Mouse (Mus musculus) adrenal gland, postnatal 14 days (tissue): ENCODE data around the gene Oasl2. TPM values are rescaled to one million over a fixed set of nuclear protein-coding genes. Genes with fewer than 3 reads are reported as not detected.
"Not testable (repeated sequence)": the region's sequence is repeated elsewhere in the genome, so short reads cannot be mapped to it uniquely, and the experiment has no call there.

Source experiments
- DNase-seq: peaks from one replicate; pipeline ENCODE4 v3.0.0; 2021; ENCODE audit warnings: mixed read lengths
- total RNA-seq: library from RNA; stranded (reverse); gene quantifications from 2 replicates; pipeline ENCODE4 v1.2.3, GENCODE M21; 2021

Gene Oasl2
- total RNA-seq, 1 experiment from 2014 or later, result 6.5 TPM

DNA sequence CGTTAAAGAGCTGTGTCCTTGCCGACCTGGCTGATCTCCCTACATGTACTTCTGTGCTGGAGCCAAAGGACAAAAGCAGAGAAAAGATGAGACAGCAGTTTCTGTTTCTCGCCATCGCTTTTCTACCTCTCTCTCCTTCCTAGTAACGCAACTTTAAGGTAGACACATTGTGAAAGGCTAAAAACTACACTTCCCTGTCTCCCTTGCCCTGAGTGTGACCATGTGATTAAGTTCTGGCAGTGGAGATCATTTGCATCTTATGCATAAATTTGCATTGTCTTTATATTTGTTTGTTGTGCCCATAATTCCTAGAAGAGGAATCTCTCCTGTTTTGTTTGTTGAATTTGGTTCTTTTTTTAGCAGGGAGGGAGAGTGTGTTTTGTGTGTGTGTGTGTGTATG lies 19.1 kb downstream of the Oasl2 start:
- DNase-seq, result peak; percentile 12

DNA sequence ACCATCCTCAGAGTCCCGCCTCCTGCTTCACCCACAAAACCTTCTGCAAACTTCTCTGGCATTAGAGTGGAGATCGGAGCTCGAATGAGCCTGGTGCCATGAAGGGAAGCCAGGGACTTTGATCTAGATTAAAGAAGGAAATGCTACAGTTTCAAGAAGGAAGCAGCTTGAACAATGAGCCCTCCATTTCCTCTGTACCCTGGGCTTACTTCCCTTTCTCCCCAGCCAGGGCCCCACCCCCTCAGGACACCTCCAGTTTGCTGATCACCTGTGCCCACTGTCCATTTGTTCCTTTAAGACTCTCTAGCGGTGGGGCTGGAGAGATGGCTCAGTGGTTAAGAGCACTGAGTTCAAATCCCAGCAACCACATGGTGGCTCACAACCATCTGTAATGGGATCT lies 20.0 kb downstream of the Oasl2 start:
- no peak for DNase-seq

DNA sequence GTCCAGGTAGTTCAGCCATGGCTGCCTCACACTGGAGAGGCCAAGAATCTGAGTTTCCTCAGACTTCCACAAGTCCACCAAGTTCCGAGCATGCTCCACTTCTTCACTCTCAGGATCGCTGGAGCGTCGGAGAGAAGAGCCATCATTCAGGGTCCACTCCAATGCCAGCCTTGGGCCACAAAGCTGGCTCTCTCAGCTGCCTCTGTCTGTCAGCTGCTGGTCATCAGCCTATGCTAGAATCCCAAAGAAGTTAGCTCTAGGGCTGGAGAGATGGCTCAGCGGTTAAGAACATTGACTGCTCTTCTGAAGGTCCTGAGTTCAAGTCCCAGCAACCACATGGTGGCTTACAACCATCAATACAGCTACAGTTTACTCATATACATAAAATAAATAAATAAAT lies 20.6 kb downstream of the Oasl2 start:
- not testable (repeated sequence) for DNase-seq

DNA sequence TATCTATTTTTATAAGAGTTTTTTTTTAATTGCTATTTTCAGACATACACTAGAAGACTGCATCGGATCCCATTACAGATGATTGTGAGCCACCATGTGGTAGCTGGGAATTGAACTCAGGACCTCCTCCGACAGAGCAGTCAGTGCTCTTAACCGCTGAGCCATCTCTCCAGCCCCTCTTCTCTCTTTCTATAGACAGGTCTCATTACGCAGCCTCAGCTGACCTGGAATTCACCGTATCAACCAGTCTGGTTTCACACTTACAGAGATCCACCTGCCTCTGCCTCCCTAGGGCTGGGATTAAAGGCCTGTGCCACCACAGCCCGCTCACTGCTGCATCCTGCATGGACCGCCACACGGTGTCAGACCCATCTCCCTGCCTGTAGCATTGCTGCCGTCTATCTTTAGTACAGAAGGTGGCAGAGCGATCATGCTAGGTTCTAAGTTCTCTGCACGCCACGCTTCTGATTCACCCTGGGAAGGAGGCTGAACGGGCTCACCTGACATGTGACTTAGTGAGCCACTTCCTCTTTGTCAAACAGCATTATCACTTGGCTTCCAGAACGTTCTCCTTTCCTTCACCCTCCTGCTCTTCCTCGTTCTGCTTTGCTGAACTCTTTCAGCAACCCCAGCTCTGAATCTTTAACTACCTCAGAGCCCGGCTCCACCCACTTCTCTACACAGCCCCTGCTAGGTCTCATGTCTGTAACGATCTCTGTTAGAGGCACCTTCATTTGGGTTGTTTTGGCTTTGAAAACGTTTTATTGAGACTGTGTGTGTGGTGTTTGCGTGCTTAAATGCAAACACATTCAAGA lies 25.0 kb downstream of the Oasl2 start:
- peak; percentile 11 for DNase-seq

DNA sequence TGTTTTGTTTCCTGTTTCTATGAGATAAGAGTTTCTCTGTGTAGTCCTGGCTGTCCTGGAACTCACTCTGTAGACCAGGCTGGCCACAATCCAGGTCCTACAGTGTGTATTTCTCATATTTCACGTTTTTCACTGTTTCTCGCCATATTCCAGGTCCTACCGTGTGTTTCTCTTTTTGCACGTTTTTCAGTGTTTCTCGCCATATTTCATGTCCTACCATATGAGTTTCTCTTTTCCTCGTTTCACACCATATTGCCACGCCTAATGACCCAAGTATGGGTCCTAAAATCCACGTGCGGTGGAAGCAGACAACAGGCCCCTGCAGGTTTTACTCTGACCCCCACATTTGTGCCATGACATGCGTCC lies 25.6 kb downstream of the Oasl2 start:
- DNase-seq, result no peak

DNA sequence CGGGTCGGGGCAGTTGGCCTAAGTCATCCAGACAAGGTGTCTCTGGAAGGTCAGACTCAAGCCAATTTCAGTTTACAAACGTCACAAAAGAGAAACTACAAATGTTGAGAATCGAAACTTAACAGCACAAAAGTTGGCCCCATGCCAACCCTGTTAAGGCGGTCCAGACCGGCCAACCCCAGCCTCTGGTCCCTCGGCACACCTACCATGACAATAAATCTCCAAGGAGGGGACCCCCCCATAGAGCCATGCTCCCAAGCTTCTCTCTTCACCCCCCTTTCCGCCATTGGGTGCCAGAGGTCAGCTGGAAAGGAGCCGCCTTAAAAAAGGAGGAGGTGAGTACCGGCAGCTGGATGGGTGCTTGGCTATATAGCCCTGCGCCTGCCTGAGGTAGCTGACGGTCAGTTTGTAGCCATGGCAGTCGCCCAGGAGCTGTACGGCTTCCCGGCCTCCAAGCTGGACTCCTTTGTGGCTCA lies 26.3 kb downstream of the Oasl2 start, which contains the start of gene Oasl1:
Oasl1 (plus strand) TSS at position 243 of the 476 bp plus-strand sequence.
- peak; percentile 62 for DNase-seq

DNA sequence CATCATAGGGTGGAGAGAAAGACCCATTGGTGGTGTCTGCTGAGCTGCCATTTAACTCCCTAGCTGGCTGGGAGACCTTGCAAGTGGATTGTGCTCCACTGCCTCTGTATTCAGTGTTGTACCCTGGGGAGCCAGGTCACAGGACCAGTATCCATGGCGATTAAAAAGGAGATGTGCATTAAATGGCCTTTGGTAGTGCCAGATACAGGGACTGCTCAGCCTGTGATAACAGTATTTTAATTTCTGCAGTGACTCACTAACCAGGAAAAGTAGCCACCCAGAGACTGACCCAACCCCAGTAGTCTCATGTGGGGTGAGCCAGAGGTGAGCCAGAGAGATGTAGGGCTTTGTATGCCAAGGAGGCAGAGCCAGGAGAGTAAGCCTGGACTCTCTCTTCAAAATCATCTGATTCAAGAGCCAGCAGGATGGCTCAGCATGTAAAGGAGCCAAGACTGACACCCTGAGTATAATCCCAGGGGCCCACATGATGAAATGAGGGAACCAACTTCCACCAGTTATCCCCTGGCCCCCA lies 29.5 kb downstream of the Oasl2 start:
- DNase-seq, result no peak

DNA sequence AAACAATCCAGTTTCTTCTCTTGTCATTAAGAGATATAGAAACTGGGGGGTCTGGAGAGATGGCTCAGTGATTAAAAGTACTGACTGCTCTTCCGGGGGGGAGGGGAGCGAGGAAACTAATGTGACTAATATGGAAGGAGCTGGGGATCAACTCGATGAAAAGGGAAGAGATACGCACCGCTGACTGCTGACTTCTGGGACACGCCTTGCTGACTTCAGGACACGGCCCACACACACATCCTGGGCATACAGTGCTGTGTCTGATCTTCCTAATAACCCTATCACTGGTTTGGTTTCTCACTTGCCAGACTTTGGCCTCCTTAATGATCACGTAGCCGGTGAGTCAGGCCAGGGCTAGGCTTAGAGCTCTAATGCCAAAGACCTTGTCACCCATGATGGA lies 30.0 kb downstream of the Oasl2 start:
- DNase-seq, result no peak

DNA sequence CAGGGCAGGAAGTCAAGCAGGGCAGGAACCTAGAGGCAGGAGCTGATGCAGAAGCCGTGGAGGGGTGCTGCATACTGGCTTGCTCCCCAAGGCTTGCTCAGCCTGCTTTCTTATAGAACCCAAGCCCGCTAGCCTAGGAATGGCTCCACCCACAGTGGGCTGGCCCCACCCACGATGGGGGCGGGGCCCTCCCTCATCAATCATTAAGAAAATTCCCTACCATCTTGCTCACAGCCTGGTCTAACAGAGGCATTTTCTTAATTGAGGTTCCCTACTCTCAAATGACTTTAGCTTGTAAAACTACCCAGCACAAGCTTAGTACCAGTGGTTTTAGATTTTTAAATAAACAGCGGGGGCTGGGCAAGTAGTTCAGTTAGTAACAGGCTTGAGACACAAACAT lies 34.9 kb downstream of the Oasl2 start:
- no peak for DNase-seq

DNA sequence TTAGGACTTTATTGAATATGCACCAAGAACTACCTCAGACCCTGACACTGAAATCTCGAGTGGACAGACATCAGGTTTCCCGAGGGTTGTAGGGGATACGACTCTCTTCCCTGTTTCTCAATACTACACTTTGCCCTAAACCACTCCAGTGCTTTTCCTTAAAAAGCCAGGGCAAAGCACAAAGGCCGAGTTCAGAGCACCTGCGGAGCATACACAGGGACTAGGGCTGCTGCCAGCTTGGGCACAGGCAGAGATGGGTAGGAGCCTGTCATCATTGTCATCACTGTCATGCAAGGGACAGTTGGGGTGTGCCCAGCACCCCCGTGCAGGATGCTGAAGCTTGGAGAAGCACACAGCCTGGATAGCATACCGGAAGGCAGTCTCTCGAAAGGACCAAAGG lies 36.5 kb downstream of the Oasl2 start:
- no peak for DNase-seq

DNA sequence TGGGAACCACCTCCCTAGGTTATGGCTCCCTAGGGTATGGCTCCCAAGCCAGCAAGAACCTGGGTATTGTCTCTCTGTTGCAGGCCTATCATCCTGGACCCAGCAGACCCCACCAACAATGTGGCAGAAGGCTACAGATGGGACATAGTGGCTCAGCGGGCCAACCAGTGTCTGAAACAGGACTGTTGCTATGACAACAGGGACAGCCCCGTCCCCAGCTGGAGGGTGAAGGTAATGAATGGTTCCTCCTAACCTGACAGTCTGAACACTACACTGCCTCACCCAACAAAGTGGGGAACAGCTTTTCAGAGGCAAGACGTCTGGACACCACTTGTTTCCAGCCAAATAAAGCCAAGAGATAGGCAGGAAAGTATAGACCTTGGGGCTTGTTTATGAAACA lies 39.1 kb downstream of the Oasl2 start:
- no peak for DNase-seq

DNA sequence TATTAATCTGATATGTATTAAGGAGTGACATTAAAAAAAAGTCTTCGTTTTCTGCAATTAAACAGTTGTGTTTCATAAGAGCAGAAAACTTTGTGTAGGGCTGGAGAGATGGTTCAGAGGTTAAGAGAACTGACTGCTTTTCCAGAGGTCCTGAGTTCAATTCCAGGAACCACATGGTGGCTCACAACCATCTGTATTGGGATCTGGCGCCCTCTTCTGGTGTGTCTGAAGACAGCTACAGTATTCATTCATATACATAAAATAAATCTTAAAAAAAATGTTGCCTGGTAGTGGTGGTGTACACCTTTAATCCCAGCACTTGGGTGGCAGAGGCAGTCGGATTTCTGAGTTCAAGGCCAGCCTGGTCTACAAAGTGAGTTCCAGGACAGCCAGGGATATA lies 44.4 kb downstream of the Oasl2 start:
- DNase-seq, result not testable (repeated sequence)

DNA sequence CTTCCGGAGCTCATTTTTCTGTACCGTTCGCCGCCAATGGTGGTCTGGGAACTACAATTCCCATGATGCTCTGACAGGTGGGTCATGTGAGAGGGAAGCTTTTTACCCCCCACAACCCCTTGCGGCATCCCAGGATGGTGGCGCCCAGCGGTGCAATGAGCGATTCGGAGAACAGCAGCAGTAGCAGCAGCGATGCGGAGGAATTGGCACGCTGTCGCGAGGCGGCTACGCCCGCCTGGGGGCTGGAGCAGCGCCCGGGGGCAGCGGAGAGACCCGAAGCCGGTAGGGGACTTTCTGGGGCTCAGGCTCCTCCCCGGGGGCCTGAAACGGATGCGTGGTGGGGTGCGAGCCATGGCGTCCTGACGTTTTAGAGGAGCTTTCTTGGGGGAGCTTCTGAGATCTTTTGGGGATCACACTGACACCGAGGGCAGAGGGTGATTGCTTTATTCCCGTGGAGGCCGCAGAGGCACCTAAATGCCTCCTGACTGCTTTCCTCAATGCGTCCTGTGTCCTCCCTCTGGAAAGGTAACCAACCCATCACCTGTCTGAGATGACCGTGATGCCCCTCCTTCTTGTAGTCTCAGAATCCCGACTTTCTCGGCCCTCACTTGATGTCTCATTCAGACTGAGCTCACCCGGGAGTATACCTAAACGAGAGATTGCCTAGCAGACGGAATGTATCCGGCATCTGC lies 45.5 kb downstream of the Oasl2 start, which contains the start of gene 2210016L21Rik:
2210016L21Rik (plus strand) TSS at position 85 of the 692 bp plus-strand sequence.
- peak; percentile 91 for DNase-seq

DNA sequence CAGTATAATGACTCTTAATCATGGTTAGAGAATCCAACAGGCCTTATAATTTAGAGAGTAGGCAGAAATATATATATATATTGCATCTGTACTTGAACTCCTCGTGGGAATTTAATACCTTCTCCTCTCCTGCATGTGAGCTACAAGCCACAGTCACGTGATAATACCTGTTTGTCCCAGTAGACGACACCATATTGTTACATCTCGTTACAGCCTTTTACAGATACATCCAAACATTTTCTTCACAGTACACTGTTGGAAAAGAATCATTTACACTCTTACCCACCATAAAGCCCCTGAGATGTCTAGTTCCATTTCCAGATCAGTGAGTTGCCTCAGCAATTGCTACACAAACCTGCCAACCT lies 46.0 kb downstream of the Oasl2 start:
- DNase-seq, result no peak

DNA sequence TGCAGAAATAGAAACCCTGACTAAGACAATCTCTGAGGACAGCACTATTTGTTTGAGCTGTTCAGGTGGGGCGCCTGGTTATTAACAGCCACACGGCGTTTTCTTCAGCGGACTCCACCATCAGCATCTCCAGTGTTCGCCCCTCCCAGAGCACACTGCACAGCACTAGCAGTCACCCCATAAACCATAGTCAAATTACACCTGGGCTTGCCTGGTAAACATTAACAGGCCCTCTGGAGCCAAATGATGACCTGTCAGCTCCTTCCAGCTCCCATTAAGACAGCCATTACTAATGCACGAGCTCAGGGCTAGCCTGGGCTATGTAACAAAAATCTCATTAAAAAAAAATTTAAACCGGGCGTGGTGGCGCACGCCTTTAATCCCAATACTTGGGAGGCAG lies 48.3 kb downstream of the Oasl2 start:
- DNase-seq, result no peak

DNA sequence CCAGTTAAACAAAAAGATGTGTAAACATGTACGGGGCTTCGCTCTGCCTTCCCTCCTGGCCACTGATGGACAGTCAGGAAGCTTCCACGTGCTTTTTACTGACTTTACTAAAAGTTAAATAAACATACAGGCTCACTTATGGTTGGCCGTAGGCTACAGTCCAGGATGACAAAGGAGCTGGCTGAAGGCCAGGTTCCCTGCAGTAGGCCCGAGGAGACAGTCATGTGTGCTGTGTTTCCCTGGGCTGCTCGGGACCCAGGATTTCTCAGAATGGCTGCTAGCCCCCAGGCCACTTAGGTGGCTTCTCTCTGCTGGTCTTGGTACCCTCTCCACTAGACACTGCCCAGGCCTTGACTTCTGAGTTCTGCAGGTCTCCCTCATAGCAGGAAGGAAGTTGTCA lies 52.2 kb downstream of the Oasl2 start:
- DNase-seq, result peak; percentile 74

DNA sequence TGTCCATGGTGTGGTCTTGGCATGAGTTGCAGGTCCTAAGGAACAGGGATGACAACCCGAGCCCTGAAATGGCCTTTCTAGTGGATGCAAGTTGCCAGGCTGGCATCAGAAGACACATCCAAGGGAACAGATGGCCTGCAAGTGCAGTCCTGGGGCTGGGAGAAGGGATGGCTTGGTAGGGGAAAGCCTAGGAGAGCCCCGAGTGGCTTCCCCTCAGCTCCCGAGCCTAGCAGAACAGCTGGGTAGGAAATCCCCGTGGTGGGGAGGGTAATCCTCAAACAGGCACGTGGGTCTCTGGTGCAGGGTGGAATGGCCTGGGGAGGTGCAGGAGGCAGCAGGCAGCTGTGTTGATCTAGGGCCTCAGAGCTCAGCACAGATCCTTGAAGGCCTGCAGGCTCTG lies 52.6 kb downstream of the Oasl2 start:
- DNase-seq, result no peak

DNA sequence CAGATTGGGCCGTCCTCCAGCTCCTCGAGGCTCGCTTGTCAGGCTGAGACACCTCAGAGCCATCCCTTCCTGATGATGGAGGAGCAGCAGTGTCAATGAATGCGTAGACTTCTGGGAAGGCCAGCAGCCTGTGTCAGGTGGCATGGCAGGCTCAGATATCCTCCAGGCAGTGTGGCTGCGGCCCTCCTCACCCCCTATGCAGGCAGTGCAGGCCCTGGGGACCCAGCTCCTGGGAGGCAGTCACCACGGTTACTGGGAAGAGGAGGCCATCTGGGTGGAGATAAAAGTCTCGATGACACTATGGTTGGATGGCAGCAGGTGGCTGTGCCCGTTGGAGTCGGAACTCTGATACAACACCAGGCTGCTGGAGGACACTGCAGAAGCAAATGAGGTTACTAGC lies 53.1 kb downstream of the Oasl2 start:
- DNase-seq, result no peak

DNA sequence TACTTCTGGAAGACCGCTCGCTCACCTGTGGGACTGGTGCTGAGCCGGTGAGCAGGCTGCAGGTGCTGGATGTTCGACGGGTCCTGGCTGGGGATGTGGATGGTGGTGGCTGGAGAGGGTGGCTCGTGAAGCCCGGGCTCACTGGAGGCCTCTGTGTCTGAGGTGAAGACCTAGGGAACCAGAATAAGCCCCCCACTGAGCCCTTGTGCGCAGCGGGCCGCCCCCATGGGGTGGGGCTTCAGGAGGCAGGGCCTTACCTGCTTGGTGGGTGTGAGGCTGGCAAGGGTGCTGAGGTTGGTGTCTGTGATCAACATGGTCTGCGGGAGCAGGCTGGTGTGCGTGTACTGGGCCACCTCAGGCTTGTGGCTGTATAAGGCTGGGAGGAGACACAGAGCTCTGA lies 53.9 kb downstream of the Oasl2 start:
- no peak for DNase-seq

DNA sequence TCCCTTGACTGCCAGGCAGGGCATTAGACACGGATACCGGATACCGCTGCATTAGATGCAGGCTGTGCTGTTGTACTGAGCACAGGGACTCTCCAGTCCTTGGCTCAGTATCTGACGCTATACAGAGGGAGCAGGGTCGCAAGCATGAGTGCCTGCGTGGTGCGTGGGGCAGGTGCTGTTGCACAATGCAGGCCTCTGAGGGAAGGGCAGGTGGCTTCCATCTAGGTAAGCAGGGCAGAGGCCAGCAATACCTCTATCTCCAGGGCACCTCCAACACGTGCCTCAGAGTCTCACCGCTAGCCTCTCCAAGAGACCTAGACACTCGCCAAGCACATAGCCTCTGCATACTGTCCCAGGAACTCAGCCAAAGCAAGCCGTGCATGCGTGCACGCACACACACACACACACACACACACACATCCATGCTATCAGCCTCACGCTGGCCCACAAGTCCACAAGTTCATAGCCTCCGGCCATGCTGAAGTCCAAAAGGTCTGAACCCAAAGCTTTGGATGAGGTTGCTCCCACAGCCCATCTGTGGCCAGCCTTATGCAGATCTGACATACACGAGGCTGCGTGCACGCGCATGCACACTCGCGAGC lies 54.6 kb downstream of the Oasl2 start:
- no peak for DNase-seq

DNA sequence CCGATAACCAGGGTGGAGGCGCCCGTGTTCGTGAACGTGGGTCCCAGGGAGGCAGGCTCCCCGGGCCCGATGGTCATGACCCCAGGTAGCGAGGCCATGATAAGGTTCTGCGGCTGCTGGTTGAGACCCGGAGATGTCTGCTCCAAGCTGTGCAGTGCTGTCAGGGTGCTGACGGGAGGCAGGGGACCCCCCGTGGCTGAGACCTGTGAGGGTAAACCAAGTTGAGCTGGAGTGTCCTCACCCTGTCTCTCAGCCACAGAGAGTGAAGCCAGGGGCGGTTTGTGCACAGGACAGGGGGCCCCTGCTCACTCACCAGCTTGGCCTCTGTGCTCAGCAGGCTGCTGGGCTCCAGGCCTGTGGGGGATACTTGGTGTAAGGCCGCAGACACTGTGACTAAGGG lies 56.6 kb downstream of the Oasl2 start:
- DNase-seq, result no peak

DNA sequence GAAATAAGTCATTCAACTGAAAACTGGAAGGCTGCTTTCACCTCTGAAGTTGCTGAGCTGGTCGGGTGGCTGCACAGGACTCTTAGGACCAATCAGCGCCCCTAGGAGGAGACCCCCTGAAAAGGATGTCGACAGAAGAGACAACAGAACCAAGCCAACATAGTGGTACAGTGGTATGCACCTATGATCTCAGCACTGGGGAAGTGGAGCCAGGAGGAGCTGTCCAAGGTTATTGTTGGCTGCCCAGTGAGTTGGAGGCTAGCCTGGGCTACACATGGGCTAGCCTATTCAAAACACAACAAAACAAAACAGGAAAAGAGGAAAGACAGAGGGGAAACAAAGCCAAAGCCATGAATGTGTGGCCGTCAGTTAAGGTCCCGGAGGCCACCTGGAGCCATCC lies 61.3 kb downstream of the Oasl2 start:
- no peak for DNase-seq
